Mouse (Mus musculus) gastrocnemius, adult 2 months (tissue): ENCODE measurements around the gene Zfp362. TPM values are rescaled to one million over a fixed set of nuclear protein-coding genes. Genes with fewer than 3 reads are reported as not detected.
A peak's percentile ranks its signal among the peaks of the same experiment; 100 is the strongest.

Experiments used
- DNase-seq: peaks from one replicate; pipeline ENCODE4 v3.0.0; 2022
- H3K27ac ChIP-seq: fragments of 200-600 bp; 2 replicates; pipeline ENCODE4 v1.8.1; 2022; ENCODE audit warnings: mild to moderate bottlenecking
- H3K4me3 ChIP-seq: fragments of 200-600 bp; 2 replicates; pipeline ENCODE4 v1.8.1; 2022; ENCODE audit warnings: mild to moderate bottlenecking, moderate library complexity
- CTCF ChIP-seq: fragments of 200-600 bp; IDR thresholded peaks from 2 replicates; pipeline ENCODE4 v1.8.1; 2022; ENCODE audit warnings: antibody characterized with exemption, mild to moderate bottlenecking, moderate library complexity
- intact Hi-C: fragments of 180-260 bp; cut with DNase I; formaldehyde crosslinking; loops from one replicate; pipeline ENCODE4 v1.15.1; 2025
- total RNA-seq, 2 experiments: library from RNA; stranded (reverse); gene quantifications; 2 replicates each; pipeline ENCODE4 v1.2.3; 2021

The Zfp362 gene
- total RNA-seq, 2 experiments from 2014 or later, result 10.0 to 10.5 TPM

- intact Hi-C loops, result loop anchor here (5.0 kb wide), 1 partner anchor 48 kb away; no protein-coding TSS in a partner anchor
- TF ChIP-seq CTCF, result no peak
- H3K4me3 ChIP-seq, result peak overlapping the region; percentile 95
- H3K27ac ChIP-seq, result peak overlapping the region; percentile 92
- no peak for DNase-seq
Observed at GRCm38 (mm10) chr4:128729033-128729708, 76.7 kb downstream of the Zfp362 start.

- intact Hi-C loops, result loop anchor here (5.0 kb wide), 1 partner anchor 49 kb away; no protein-coding TSS in a partner anchor
- TF ChIP-seq CTCF, result no peak
- DNase-seq, result no peak
- Histone ChIP-seq H3K4me3 (peak overlapping the region; percentile 95), H3K27ac (peak overlapping the region; percentile 92)
Observed at GRCm38 (mm10) chr4:128728431-128728851, 77.4 kb downstream of the Zfp362 start.

DNA sequence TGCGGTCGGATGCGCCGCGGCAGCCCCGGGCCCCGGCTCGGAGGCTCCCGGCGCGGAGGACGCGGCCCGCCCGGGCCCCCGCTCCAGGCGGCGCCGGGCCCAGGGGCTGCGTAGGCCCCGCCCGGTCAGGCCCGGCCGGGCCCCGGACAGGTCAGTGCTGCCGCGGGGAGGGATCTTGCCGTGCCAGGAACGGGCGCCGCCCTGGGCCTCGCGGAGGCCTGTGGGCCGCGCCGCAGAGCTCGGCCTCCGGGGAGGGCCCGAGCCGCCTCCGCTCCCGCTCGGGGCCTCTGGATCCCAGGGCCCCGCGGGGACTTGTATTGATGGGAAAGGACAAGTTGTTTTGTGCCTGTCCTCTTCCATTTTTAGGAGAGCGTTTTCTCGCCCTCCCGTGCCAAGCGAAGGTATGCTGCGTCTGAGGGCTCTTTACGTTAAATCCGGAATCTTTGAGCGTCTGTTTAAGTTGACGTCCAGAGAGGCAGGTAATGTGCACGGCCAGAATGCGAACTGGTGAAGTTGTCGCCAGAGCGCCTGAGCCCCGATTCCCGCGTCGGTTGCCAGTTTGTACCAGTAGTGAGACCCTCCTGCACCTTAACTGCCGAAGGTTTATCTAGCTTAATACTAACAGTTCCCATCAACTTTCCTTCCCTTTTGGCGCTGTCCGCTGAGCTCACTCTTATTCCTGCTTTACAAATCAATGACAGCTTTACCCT lies 78.0 kb downstream of the Zfp362 start:
- TF ChIP-seq CTCF, result no peak
- H3K27ac ChIP-seq, result peak overlapping the region; percentile 92
- peak overlapping the region; percentile 95 for H3K4me3 ChIP-seq
- DNase-seq, result peak; percentile 88
- intact Hi-C loops, result loop anchor here (5.0 kb wide), 1 partner anchor 49 kb away; no protein-coding TSS in a partner anchor

DNA sequence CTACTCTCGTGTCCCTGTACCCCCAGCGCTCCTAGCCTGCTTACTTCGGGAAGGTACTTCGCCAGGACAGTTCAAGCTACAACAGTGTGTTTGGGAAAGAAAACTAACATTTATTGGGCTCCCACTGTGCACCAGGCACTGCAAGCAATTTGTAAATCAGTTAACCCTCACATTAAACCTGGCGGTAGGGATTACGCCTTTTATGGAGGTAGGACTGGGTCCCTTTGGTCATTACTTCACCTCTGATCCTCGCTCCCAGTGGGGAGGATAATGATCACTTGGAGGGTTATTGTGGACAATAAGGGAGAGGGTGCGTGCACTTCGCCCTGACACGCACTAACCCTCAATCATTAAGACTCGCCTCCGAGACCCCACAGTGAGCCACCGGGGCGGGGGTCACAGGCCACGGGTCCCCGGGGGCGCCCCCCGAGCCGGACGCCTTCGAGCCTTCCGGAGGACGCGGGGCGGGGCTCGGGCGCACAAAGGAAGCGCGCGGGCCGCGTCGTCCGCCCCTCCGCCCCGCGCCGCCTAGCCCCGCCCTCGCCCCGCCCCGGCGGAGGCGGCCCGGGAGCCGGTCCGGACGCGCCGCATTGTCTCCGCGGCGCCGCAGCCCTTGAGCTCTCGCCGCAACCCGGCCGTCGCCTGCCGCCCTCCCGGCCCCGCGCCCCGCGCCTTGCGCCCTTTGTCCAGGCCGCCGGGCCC lies 78.7 kb downstream of the Zfp362 start:
- intact Hi-C loops, result loop anchor here (5.0 kb wide), 1 partner anchor 50 kb away; no protein-coding TSS in a partner anchor
- H3K4me3 ChIP-seq, result peak overlapping the region; percentile 95
- no peak for TF ChIP-seq CTCF
- DNase-seq, result peak; percentile 93
- peak overlapping the region; percentile 92 for H3K27ac ChIP-seq

DNA sequence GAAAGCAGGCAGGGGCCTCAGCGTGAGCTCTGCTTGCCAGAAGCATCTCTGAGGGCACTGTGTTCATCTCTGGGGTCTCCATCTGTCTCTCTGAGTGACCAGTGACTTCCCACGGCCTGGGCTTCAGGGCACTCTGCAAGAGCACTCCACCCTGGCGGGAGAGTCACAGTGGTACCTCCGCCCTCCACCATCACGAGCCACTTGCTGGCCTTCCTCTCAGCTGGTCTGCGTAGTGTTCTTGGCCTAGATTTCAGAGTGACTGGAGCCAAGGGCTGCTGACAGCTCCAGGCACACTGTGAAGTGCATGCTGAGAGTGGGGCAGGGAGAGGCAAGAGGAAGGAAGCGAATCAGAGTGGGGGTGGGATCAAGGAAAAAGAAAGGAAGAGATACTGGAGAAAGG lies 81.8 kb downstream of the Zfp362 start:
- DNase-seq, result peak; percentile 49
- 0 out of 2 replicates have a peak overlapping the region, but pooled peaks have one; percentile 10 for H3K27ac ChIP-seq
- H3K4me3 ChIP-seq, result no peak overlapping the region
- no peak for TF ChIP-seq CTCF
- intact Hi-C loops, result no loop called here

DNA sequence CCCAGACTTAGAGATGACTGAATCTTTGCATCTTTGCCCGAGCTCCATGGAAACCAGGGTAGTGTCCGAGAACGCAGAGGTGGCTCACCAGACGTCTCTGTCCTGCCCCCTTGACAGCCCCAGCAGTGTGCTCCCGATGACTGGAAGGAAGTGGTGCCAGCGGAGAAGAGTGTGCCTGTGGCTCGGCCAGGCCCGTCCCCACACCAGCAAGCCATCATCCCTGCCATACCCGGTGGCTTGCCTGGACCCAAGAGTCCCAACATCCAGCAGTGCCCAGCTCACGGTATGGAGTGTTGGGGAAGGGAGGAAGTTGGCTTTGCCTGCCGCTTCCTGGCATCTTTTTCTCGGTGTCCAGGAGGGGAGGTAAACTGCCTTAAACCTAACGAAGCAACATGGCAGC lies 82.4 kb downstream of the Zfp362 start:
- intact Hi-C loops, result no loop called here

More for the DNA sequence above, 82.4 kb downstream of the Zfp362 start:
- no peak for TF ChIP-seq CTCF
- DNase-seq, result no peak
- Histone ChIP-seq H3K27ac (no peak overlapping the region), H3K4me3 (no peak overlapping the region)

Other genes starting within 250 kb of the Zfp362 start
- 1 to 10 TPM; 3.3 to 3.6 TPM for gene Zscan20, start 195.9 kb downstream of the Zfp362 start, total RNA-seq
- not detected for gene Tlr12, start 187.4 kb downstream of the Zfp362 start, total RNA-seq
- 10 to 100 TPM; 17.3 to 25.1 TPM for gene Phc2, start 151.3 kb downstream of the Zfp362 start, total RNA-seq
- under 1 TPM; 0.10 to 0.14 TPM for gene A3galt2, start 50.7 kb downstream of the Zfp362 start, total RNA-seq
- gene Trim62, start 77.5 kb upstream of the Zfp362 start, total RNA-seq, result under 1 TPM; 0.50 to 0.74 TPM
- gene Azin2, start 156.4 kb upstream of the Zfp362 start, total RNA-seq, result 1 to 10 TPM; 1.2 to 2.2 TPM
- 10 to 100 TPM; 27.8 to 31.3 TPM for gene Ak2, start 185.9 kb upstream of the Zfp362 start, total RNA-seq